Mouse (Mus musculus) liver, postnatal 0 days (tissue): ENCODE results near the gene Trp53tg5. TPM values are rescaled to one million over a fixed set of nuclear protein-coding genes. Genes with fewer than 3 reads are reported as not detected.

ENCODE experiments used
- ATAC-seq: fragments of 200-750 bp; cut with Nextera tagmentation; 2 replicates; pipeline ENCODE4 v1.8.0; 2017; ENCODE audit warnings: mild to moderate bottlenecking, moderate library complexity
- DNase-seq: peaks from one replicate; pipeline ENCODE4 v3.0.0-alpha.2; 2016
- H3K27ac ChIP-seq: fragments of 300-500 bp; sonication (generic); 2 replicates; pipeline ENCODE4 v1.5.1; 2014; ENCODE audit warnings: antibody characterized with exemption, moderate library complexity, mild to moderate bottlenecking, low read depth
- H3K27me3 ChIP-seq: fragments of 300-500 bp; sonication (generic); 2 replicates; pipeline ENCODE4 v1.6.1; 2014; ENCODE audit warnings: low read length, control low read depth, mixed read lengths; ENCODE audit not compliant: insufficient read depth
- H3K36me3 ChIP-seq: fragments of 300-500 bp; sonication (generic); replicated peaks from 2 replicates; pipeline ENCODE4 v1.6.1; 2014; ENCODE audit warnings: mild to moderate bottlenecking, control low read depth, low read length, moderate library complexity, mixed read lengths; ENCODE audit not compliant: insufficient read depth
- H3K4me1 ChIP-seq: fragments of 300-500 bp; sonication (generic); 2 replicates; pipeline ENCODE4 v1.6.1; 2014; ENCODE audit warnings: antibody characterized with exemption, mild to moderate bottlenecking, control low read depth; ENCODE audit not compliant: insufficient read depth
- H3K4me2 ChIP-seq: fragments of 300-500 bp; sonication (generic); 2 replicates; pipeline ENCODE4 v1.6.1; 2014; ENCODE audit warnings: low read depth, mild to moderate bottlenecking, low read length, moderate library complexity, mixed read lengths
- H3K4me3 ChIP-seq: fragments of 300-500 bp; sonication (generic); 2 replicates; pipeline ENCODE4 v1.5.1; 2014; ENCODE audit warnings: low read depth, low read length
- H3K9ac ChIP-seq: fragments of 300-500 bp; sonication (generic); replicated peaks from 2 replicates; pipeline ENCODE4 v1.6.1; 2014; ENCODE audit warnings: mild to moderate bottlenecking, moderate library complexity
- H3K9me3 ChIP-seq: fragments of 300-500 bp; sonication (generic); 2 replicates; pipeline ENCODE4 v1.6.1; 2016; ENCODE audit warnings: mild to moderate bottlenecking, control low read depth, low read length, mixed read lengths
- CTCF ChIP-seq: sonication (generic); IDR thresholded peaks from 2 replicates; pipeline ENCODE4 v1.5.1; 2016; ENCODE audit warnings: antibody characterized with exemption, low read depth
- EP300 ChIP-seq: IDR thresholded peaks from 2 replicates; pipeline ENCODE4 v1.6.1; 2016; ENCODE audit warnings: antibody characterized with exemption, low read depth, mild to moderate bottlenecking
- WGBS: fragments of 180-500 bp; shearing (Covaris S2); extraction: QIAGEN DNeasy Blood & Tissue Kit; methylation state at CpG from one replicate; pipeline ENCODE4 v1.1.7; 2014; ENCODE audit not compliant: insufficient replicate concordance; 5-methylcytosine and 5-hydroxymethylcytosine counted together
- polyA plus RNA-seq: library from polyadenylated mRNA; unstranded; fragments of >200 nt; fragmentation: Nextera tagmentation; extraction: Ambion mirVana; gene quantifications from 2 replicates; pipeline ENCODE4 v1.2.1, GENCODE M21; 2015

Trp53tg5 gene
- polyA plus RNA-seq, 1 experiment from 2014 or later, result not detected

DNA sequence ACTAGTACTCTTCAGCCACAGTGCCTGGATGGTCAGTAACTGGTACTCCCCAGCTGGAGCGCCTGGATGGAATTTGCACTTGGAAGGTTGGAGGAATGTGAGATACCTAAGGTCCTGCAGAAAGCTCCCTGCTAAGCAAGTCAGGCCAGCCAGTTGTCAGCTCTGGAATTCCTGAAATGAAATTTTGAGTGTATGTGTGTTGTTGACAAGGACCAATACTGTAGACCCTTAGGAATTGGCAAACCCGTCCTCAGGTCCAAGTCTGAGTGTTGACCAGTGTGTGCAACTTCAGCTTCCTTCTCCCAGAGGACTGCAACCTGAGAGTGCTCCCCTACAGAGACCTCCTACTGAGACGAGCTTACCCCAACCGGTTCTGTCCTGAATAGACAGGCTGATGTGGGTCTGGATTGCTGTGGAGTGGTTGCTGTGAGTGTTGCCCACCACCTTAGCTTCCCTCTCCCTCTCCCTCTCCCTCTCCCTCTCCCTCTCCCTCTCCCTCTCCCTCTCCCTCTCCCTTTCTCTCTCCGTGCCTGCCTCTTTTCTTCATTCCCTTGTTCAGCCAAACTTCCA is 37.2 kb upstream of the Trp53tg5 start:
- no peak overlapping the region for H3K4me2 ChIP-seq
- TF ChIP-seq EP300 (no peak), CTCF (no peak)
- no peak for DNase-seq
- H3K4me1 ChIP-seq, result peaks cover 4% of the 10 kb centered on the region; the same call in 1 of the 2 replicates
- H3K9ac ChIP-seq, result no peak overlapping the region
- H3K27ac ChIP-seq, result no peak overlapping the region
- H3K9me3 ChIP-seq, result no peaks in the 10 kb centered on the region
- WGBS, result 59% methylated on average over 5 of the region's 5 CpGs
- H3K4me3 ChIP-seq, result no peak overlapping the region
- peaks cover 2% of the 10 kb centered on the region; the same call in 1 of the 2 replicates for H3K36me3 ChIP-seq
- H3K27me3 ChIP-seq, result no peaks in the 10 kb centered on the region
- ATAC-seq, result no peak

GRCm38 (mm10) chr2:164507811-164508210 is 34.3 kb upstream of the Trp53tg5 start:
- no peak for ATAC-seq
- H3K9ac ChIP-seq, result no peak overlapping the region
- peaks cover 10% of the 10 kb centered on the region for H3K9me3 ChIP-seq
- H3K4me2 ChIP-seq, result no peak overlapping the region
- TF ChIP-seq EP300 (no peak), CTCF (no peak)
- H3K36me3 ChIP-seq, result peaks cover 26% of the 10 kb centered on the region
- no peaks in the 10 kb centered on the region for H3K27me3 ChIP-seq
- H3K4me3 ChIP-seq, result no peak overlapping the region
- no peak overlapping the region for H3K27ac ChIP-seq
- H3K4me1 ChIP-seq, result peaks cover 2% of the 10 kb centered on the region; the same call in 1 of the 2 replicates
- DNase-seq, result no peak
- WGBS, result 86% methylated on average over 18 of the region's 19 CpGs

GRCm38 (mm10) chr2:164505619-164506347 is 32.3 kb upstream of the Trp53tg5 start:
- peaks cover 10% of the 10 kb centered on the region for H3K9me3 ChIP-seq
- peaks cover 44% of the 10 kb centered on the region for H3K36me3 ChIP-seq
- TF ChIP-seq CTCF (peak; percentile 34), EP300 (peak; percentile 57; the same call in 1 of the 2 replicates)
- ATAC-seq (peak; percentile 75), DNase-seq (no peak)
- H3K4me3 ChIP-seq, result no peak overlapping the region
- no peak overlapping the region for H3K9ac ChIP-seq
- H3K27me3 ChIP-seq, result no peaks in the 10 kb centered on the region
- H3K4me1 ChIP-seq, result no peaks in the 10 kb centered on the region
- H3K4me2 ChIP-seq, result no peak overlapping the region
- H3K27ac ChIP-seq, result peak overlapping the region; percentile 66; the same call in 1 of the 2 replicates
- 60% methylated on average over 4 of the region's 4 CpGs for WGBS

DNA sequence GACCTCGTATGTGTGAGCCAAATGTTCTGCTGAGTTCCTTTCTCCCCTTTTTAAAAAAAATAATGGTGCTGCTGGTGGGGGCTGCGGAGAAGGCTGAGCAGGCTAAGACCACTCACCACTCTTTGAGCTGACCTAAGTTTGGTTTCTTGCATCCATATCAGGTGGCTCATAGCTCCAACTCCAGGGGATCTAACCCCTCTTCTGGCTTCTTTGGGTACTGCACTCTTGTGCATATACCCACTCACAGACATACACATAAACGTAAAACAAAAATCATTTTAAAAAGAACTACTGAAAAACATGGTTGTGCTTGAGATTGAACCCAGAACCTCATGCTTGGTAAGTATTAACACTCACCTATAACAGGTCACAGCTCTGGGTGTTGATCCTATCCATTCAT is 31.4 kb upstream of the Trp53tg5 start:
- no peak overlapping the region for H3K4me3 ChIP-seq
- no peak overlapping the region for H3K4me2 ChIP-seq
- H3K9me3 ChIP-seq, result peaks cover 10% of the 10 kb centered on the region
- H3K9ac ChIP-seq, result no peak overlapping the region
- WGBS, result 88% methylated on average over 3 of the region's 3 CpGs
- no peak for DNase-seq
- ATAC-seq, result no peak
- peak overlapping the region; percentile 66; the same call in 1 of the 2 replicates for H3K27ac ChIP-seq
- H3K4me1 ChIP-seq, result no peaks in the 10 kb centered on the region
- peaks cover 51% of the 10 kb centered on the region for H3K36me3 ChIP-seq
- TF ChIP-seq EP300 (no peak), CTCF (peak; percentile 9; the same call in 1 of the 2 replicates)
- H3K27me3 ChIP-seq, result no peaks in the 10 kb centered on the region

DNA sequence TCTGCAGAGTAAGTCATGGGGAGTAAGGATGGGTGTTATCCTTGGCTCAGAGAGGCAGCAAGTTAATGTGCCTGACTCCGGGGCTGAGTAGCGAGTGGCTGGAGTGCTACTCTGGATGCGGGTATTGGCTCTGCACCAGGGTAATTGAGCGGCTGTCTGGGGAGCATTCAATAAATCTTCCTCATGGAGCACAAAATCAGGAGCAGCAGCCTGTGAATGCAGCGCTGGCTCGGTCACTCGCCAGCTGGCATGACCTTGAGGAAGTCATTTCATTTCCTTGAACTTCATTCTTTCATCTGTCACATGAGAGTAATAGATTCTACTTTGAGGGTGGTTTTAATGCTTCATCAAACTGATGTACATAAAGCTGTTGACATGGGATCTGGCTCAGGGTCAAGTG is 27.0 kb upstream of the Trp53tg5 start:
- H3K4me3 ChIP-seq, result no peak overlapping the region
- ATAC-seq (no peak), DNase-seq (no peak)
- H3K27me3 ChIP-seq, result no peaks in the 10 kb centered on the region
- no peak overlapping the region for H3K4me2 ChIP-seq
- peaks cover 48% of the 10 kb centered on the region for H3K36me3 ChIP-seq
- WGBS, result 90% methylated on average over 7 of the region's 7 CpGs
- peaks cover 16% of the 10 kb centered on the region for H3K4me1 ChIP-seq
- H3K27ac ChIP-seq, result no peak overlapping the region
- H3K9ac ChIP-seq, result no peak overlapping the region
- TF ChIP-seq EP300 (no peak), CTCF (no peak)
- peaks cover 10% of the 10 kb centered on the region for H3K9me3 ChIP-seq

DNA sequence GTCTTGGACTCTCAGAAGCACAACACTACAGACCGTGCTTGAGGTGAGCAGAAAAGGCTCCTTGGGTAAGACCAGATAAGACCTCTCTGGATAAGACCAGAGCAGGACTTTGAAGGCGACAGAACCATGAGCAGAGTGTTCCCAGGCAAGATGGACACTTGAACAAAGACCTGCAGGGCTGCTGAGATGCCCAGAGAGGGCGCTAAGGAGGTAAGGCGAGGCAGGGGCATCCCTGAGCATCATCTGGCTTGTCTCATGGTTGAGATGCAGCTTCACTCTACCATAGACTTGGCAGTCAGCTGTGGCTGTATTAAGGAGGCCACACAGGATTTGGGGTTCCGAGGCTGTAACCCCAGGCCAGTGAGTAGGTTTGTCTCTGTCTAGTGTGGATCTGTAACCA is 25.8 kb upstream of the Trp53tg5 start:
- WGBS, result 63% methylated on average over 5 of the region's 5 CpGs
- TF ChIP-seq EP300 (no peak), CTCF (peak; percentile 30)

More for the DNA sequence above, 25.8 kb upstream of the Trp53tg5 start:
- Histone ChIP-seq H3K4me1 (peaks cover 16% of the 10 kb centered on the region), H3K36me3 (peaks cover 38% of the 10 kb centered on the region), H3K4me3 (no peak overlapping the region), H3K27ac (no peak overlapping the region), H3K27me3 (no peaks in the 10 kb centered on the region), H3K9me3 (peaks cover 7% of the 10 kb centered on the region), H3K9ac (no peak overlapping the region), H3K4me2 (no peak overlapping the region)
- no peak for DNase-seq
- no peak for ATAC-seq
